Mouse (Mus musculus): Measurements from ENCODE around the gene Cypt15. TPM values are rescaled to one million over a fixed set of nuclear protein-coding genes. Genes with fewer than 3 reads are reported as not detected.
"Not testable (repeated sequence)": the region's sequence is repeated elsewhere in the genome, so short reads cannot be mapped to it uniquely, and the experiment has no call there.

Gene Cypt15
- polyA plus RNA-seq (2015; fragmentation: Nextera tagmentation; extraction: Ambion mirVana): not detected in 2 replicates

DNA sequence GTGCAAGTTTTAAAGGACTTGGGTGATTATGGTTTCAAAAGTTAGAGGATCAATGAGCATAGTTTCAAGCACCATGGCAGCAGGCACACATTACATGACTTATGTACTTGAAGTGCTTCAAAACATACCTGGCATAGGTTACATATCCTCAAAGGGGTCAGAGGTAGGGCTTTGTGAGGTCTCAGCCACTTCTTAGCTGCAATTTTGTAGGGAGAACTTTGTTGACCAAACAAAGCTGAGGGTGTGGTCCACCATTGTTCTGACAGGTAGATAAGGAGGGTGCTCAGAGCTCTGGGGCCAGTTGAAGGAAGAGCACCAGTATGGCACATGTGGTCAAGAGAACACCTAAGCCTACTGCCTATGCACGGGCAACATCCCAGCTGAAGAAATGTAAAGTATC, at the start of gene Cypt15:
TSS of gene Cypt15 (plus strand) at position 301 of the 400 bp plus-strand sequence.
- not testable (repeated sequence) for ATAC-seq (ENCODE audit: low FRiP score, low read depth)

DNA sequence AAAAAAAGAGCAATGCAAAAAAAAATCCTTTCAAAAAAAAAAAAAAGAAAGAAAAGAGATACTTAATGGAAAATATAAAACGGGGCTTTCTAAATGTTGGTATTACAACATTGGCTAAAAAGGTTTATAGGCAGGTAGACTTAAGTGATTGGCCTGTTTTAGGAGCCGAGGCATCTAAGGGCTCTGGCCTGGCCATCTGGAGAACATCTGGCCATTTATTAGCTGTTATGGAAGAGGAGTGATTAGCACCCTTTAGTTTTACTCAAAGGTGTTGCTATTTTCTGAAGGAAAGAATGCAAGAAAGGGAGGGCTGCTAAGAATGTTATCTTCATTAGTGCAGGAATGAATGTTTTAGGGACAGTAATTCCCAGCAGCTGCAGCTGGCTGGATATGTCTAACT, 24.9 kb downstream of the Cypt15 start:
- Histone ChIP-seq H3K4me3 (no peak overlapping the region), H3K4me2 (replicated peaks) (no peak overlapping the region), H3K36me3 (no peaks in the 10 kb centered on the region), H3K27ac (no peak overlapping the region), H3K9ac (no peak overlapping the region), H3K4me1 (no peaks in the 10 kb centered on the region), H3K9me3 (no peaks in the 10 kb centered on the region), H3K27me3 (no peaks in the 10 kb centered on the region)
- ATAC-seq (ENCODE audit: low FRiP score, low read depth): peak; percentile 40; the same call in 1 of the 2 replicates
- 44% methylated on average over 2 of the region's 2 CpGs for WGBS

More for the DNA sequence above, at the start of gene Cypt15:
- not testable (repeated sequence) for H3K4me3 ChIP-seq; H3K9me3 ChIP-seq; H3K9ac ChIP-seq; H3K27ac ChIP-seq; H3K27me3 ChIP-seq; H3K36me3 ChIP-seq; H3K4me1 ChIP-seq; H3K4me2 ChIP-seq (replicated peaks)
- 81% methylated on average over 1 of the region's 1 CpGs for WGBS

- Histone ChIP-seq H3K27ac (no peak overlapping the region), H3K4me1 (no peaks in the 10 kb centered on the region), H3K27me3 (no peaks in the 10 kb centered on the region), H3K36me3 (no peaks in the 10 kb centered on the region), H3K4me3 (no peak overlapping the region), H3K4me2 (replicated peaks) (no peak overlapping the region), H3K9me3 (no peaks in the 10 kb centered on the region), H3K9ac (no peak overlapping the region)
- ATAC-seq (ENCODE audit: low FRiP score, low read depth): no peak
- WGBS: 75% methylated on average over 2 of the region's 2 CpGs
These were observed 32.8 kb downstream of the Cypt15 start for GRCm38 (mm10) chrX:39378830-39379229.

- no peaks in the 10 kb centered on the region for H3K9me3 ChIP-seq
- no peak overlapping the region for H3K4me3 ChIP-seq
- no peak for ATAC-seq (ENCODE audit: low FRiP score, low read depth)
- H3K4me1 ChIP-seq: no peaks in the 10 kb centered on the region
- WGBS: 23% methylated on average over 2 of the region's 2 CpGs
- no peaks in the 10 kb centered on the region for H3K36me3 ChIP-seq
- no peaks in the 10 kb centered on the region for H3K27me3 ChIP-seq
- H3K4me2 ChIP-seq (replicated peaks): no peak overlapping the region
- no peak overlapping the region for H3K9ac ChIP-seq
- H3K27ac ChIP-seq: no peak overlapping the region
These were observed 37.7 kb downstream of the Cypt15 start for GRCm38 (mm10) chrX:39383806-39384205.

All from limb, embryonic 13.5 days (tissue).